Mouse (Mus musculus) small intestine, adult 2 months (tissue): ENCODE data around the gene Slc22a20.

Experiments
- CTCF ChIP-seq: fragments of 200-500 bp; IDR thresholded peaks from 2 replicates; pipeline ENCODE4 v1.5.1; 2012; ENCODE audit warnings: low read depth, mild to moderate bottlenecking, control low read depth, inconsistent platforms, low read length, moderate library complexity, mixed read lengths; ENCODE audit not compliant: insufficient replicate concordance, insufficient read length; ENCODE audit errors: extremely low read depth
- POLR2A ChIP-seq: fragments of 200-500 bp; IDR thresholded peaks from 2 replicates; pipeline ENCODE4 v1.6.1; 2012; ENCODE audit warnings: low read depth, mild to moderate bottlenecking, control low read depth, inconsistent platforms, low read length, moderate library complexity

DNA sequence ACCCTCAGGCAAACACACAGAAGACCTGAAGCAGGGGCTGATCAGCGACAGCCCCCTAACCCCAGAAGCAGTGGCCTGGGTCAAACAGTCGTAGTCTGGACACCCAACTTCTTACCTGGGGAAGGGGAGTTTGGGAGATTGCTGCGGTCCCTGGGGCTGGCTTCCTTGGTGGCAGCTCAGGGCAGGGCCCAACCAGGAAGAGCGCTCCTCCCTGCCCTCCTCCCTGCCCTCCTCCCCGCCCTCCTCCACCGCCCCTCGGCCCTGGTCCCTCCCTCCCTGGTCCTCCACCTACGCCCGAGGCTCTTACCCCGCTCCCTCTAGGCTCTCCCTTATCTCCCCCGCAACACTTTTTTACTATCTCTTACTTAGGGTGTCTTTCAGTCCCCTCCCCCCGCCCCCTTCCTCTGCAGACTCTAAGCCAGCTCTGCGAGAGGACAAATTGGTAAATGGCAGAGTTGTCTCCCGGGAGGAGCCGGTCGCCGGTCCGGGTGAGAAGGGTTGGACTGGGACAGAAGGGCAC, 29.1 kb upstream of the Slc22a20 start:
- TF ChIP-seq CTCF (no peak), POLR2A (peak; percentile 66; the same call in 1 of the 2 replicates)
